Mouse (Mus musculus): ENCODE results near the gene Adh7.

The Adh7 gene

DNA sequence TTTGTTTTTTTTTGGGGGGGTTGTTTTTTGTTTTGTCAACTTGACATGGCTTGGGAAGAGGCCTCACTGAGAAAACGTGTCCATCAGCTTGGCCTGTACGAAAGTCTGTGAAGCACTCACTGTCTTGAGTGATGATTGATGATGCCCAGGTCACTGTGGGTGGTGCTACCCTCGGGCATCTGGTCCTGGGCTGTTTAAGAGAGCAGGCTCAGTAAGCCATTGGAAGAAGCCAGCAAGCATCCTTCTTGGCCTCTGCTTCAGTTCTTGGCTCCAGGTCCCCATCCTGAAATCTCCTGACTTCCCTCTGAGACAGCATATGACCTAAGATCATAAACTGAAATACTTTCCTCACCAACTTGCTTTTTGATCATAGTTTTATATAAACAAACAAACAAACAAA lies 37.8 kb downstream of the Adh7 start:
- no peak for DNase-seq

- no peak for DNase-seq
Measured at GRCm38 (mm10) chr3:138255780-138256550, 38.4 kb downstream of the Adh7 start.

DNA sequence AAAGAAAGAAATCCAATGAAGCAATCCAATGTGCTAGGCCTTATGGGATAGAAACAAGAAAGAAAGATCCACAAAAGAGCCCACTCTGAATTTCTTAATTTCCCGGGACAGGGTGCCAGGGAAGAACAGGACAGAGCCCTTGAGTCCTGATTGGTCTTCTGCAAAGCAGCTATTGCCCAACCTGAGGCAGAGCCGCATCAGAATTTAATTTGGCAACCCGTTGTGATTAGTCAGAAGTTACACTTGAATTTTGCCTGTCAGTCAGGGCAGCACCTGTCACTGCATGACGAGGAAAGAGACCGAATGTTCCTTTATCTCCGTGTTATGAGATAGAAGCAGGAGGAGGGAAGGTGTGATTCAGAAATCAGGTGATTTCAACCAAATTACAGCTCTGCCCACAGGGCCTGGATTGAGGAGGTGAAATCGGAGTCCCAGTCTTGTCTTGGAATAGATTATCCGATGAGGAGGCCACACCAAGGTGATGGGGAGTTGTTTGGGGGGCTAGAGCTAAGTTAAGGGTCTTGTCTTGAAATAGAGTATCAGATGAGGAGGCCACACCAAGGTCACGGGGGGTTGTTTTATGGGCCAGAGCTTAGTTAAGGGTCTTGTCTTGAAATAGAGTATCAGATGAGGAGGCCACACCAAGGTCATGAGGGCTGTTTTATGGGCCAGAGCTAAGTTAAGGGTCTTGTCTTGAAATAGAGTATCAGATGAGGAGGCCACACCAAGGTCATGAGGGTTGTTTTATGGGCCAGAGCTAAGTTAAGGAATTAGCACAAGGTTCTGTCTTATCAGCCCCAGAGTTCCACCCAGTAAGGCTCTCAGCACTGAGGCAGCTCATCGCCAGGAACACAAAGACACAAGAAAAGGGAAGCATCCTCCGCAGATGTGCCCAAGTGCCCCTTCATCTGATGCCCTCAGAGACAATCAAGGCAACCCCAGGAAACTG lies 43.4 kb downstream of the Adh7 start, which contains the start of gene Adh1:
Adh1 (plus strand) TSS at position 271 of the 949 bp plus-strand sequence.
- DNase-seq: no peak

- no peak for DNase-seq
Measured at GRCm38 (mm10) chr3:138262568-138262967, 45.0 kb downstream of the Adh7 start.

DNA sequence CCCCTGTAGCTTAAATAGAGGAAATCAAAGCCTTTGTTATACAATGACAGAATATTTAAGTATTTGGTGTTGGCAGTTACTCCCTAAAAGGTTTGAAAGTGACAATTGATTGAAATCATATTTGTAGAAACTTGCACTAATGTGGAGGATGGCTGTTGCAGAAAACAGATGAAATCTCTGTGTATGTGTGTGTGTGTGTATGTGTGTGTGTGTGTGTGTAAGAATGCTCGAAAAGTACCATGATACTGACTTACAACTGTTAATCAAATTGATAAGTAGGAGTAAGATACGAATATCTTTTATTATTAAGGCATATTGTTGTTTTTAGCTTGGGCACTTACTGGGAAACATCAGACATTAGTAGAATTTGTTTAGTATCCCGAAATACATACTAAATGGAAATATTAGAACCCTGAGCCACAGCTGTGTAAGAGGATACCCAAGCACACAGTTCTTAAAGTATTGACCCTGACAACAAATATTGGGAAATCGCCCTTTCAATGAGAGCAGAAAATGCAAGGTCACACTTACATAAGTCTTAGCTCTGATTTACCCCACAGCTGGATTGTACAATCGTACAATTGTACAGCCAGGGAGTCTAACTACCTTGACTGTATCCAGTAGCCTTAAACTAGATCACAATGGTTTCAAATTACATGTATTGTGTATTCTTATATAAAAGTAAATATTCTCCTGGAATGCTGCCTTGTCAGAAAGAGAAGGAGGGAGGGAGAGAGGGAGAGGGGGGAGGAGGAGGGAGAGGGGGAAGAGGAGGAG lies 45.8 kb downstream of the Adh7 start:
- no peak for DNase-seq

- DNase-seq: no peak
Measured at GRCm38 (mm10) chr3:138264648-138265047, 47.1 kb downstream of the Adh7 start.

DNA sequence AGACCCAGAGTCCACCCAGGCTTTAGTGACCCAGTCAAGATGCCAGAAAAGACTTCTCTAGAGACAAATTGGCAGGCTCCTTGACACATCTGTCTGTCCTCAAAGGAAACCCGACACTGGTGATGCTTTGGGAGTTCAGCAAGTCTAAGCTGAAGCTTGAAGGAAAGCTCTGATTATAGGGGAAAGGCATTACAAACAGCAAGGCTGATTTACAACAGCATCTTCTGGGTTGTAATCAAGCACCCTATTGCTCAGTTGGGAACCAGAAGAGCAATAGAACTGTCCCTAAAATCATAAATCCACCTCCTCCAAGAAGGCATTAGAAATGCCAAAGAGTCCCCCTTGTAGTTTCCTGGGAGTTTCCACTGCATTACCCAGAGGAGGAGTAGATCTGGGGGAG lies 52.9 kb downstream of the Adh7 start:
- DNase-seq: no peak

DNA sequence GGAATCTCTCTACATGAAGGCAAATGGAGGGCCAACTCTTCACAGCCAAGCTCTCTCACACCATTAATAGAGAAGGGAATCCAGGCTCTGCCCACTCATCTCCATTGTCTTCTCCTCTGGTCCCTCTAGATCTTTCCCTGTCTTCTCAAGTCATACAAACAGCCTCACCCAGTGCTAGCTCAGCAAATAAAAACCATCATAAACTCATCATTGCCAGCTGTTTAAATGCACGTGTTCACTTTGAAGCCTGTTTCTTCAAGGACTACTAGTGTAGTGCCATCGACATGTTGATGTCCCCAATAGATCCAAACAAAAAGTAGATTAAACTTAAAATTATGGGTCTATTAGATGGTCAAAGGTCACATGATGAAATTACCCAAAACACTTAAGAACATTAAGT lies 53.7 kb downstream of the Adh7 start:
- DNase-seq: no peak

DNA sequence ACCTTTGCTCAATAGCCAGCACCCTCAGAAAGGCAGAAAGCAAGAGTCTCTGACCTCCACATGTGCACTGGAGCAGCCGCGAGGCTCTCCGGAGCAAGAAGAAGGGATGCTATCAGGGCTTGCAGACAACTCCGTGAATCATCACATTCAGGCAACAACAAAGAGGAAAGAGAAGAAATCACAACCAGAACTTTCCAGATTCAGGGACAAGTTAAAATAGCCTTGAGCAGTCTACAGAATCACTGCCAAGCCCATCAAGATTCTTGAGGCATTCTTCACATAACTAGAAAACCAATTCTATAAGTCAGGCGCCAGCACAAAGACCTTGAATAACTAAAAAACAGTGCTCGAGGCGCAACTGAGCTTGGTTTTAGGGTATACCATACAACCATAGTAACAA lies 55.5 kb downstream of the Adh7 start:
- no peak for DNase-seq

DNA sequence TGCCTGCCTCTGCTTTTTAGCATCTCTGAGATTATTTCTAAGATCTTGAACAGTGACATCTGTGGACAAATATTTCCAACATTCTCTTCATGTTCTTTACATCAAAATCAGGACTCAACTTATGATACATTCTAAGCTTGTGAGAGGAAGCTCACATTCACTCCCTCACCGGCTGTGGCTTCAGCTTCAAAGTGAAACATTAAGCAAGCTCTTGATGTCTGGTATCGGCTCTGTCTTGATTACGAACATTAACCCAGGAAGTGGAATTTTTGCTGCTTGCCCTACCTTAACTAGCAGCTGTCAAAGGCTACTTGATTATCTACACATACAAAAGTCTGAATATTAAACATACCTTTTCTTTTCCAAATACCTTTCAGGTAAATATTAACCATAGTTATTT lies 57.5 kb downstream of the Adh7 start:
- DNase-seq: peak; percentile 11

GRCm38 (mm10) chr3:138282556-138282955 lies 65.0 kb downstream of the Adh7 start:
- no peak for DNase-seq
